Mouse (Mus musculus) heart, adult 8-10 months (tissue): ENCODE results near the gene Wdr20rt. TPM values are rescaled to one million over a fixed set of nuclear protein-coding genes. Genes with fewer than 3 reads are reported as not detected.

Experiments used
- total RNA-seq, 4 experiments: library from RNA; stranded (reverse); gene quantifications; 2 replicates each; pipeline ENCODE4 v1.2.4; 2022

The Wdr20rt gene
- total RNA-seq, 4 experiments from 2014 or later, result 0.16 TPM; not detected in 3

Other genes with a start within 250 kb of the Wdr20rt start
- gene Prpf39, start 189.2 kb upstream of the Wdr20rt start, total RNA-seq, result 10 to 100 TPM; 10.7 to 13.4 (median 11.9) TPM
- gene Fkbp3, start 151.5 kb upstream of the Wdr20rt start, total RNA-seq, result 100 to 1,000 TPM; 246 to 282 (median 260) TPM
- gene Fancm, start 149.9 kb upstream of the Wdr20rt start, total RNA-seq, result 1 to 10 TPM; 3.4 to 4.2 (median 4.0) TPM
- gene Mis18bp1, start 52.9 kb upstream of the Wdr20rt start, total RNA-seq, result under 1 TPM; 0.06 to 0.60 (median 0.21) TPM